Mouse (Mus musculus) MEL (cell line): ENCODE measurements around the gene Pawr. TPM values are rescaled to one million over a fixed set of nuclear protein-coding genes. Genes with fewer than 3 reads are reported as not detected.
A peak's percentile ranks its signal among the peaks of the same experiment; 100 is the strongest.

Experiments used
- DNase-seq: peaks from one replicate; pipeline ENCODE4 v3.0.0; 2011; ENCODE audit warnings: low read depth, low spot score
- H3K27ac ChIP-seq: 2 replicates; pipeline ENCODE4 v1.5.1; 2012; ENCODE audit warnings: low read depth, mild to moderate bottlenecking, control low read depth, low read length, moderate library complexity; ENCODE audit not compliant: control insufficient read depth
- H3K27me3 ChIP-seq, 2 experiments: fragments of 150-350 bp in 1 of 2; sonication (generic) in 1 of 2; 2 replicates each; pipeline ENCODE4 v1.6.1; 2012; ENCODE audit warnings: low read length in 2 of 2, mild to moderate bottlenecking in 2 of 2, improper control_type of control experiment in 1 of 2, moderate library complexity in 1 of 2; ENCODE audit not compliant: insufficient read depth in 2 of 2, control insufficient read depth in 1 of 2
- H3K36me3 ChIP-seq, 2 experiments: 2 replicates each; pipeline ENCODE4 v1.6.1; 2012 to 2014; ENCODE audit warnings: low read length in 2 of 2, improper control_type of control experiment in 1 of 2, inconsistent platforms in 1 of 2, mild to moderate bottlenecking in 1 of 2; ENCODE audit not compliant: insufficient read depth in 2 of 2, control insufficient read depth in 1 of 2
- H3K4me1 ChIP-seq, 2 experiments: fragments of 150-350 bp in 1 of 2; sonication (generic) in 1 of 2; 2 replicates each; pipeline ENCODE4 v1.6.1; 2012; ENCODE audit warnings: low read length in 2 of 2, improper control_type of control experiment in 1 of 2, mild to moderate bottlenecking in 1 of 2; ENCODE audit not compliant: insufficient read depth in 2 of 2, control insufficient read depth in 1 of 2
- H3K4me3 ChIP-seq, 2 experiments: fragments of 150-350 bp in 1 of 2; sonication (generic) in 1 of 2; 2 replicates each; pipeline ENCODE4 v1.5.1; 2012; ENCODE audit warnings: low read depth in 2 of 2, low read length in 2 of 2, mild to moderate bottlenecking in 2 of 2, moderate library complexity in 2 of 2, control low read depth in 1 of 2, improper control_type of control experiment in 1 of 2; ENCODE audit not compliant: control insufficient read depth in 1 of 2, insufficient read depth in 1 of 2
- H3K79me2 ChIP-seq: 2 replicates; pipeline ENCODE4 v1.6.1; 2012; ENCODE audit warnings: mild to moderate bottlenecking, low read length, moderate library complexity; ENCODE audit not compliant: control insufficient read depth, poor library complexity, insufficient read depth
- H3K9ac ChIP-seq: 2 replicates; pipeline ENCODE4 v1.6.1; 2012; ENCODE audit warnings: low read depth, mild to moderate bottlenecking, control low read depth, low read length, moderate library complexity; ENCODE audit not compliant: control insufficient read depth, poor library complexity, severe bottlenecking
- H3K9me3 ChIP-seq: fragments of 150-350 bp; sonication (generic); replicated peaks from 2 replicates; pipeline ENCODE4 v1.6.1; 2012; ENCODE audit warnings: mild to moderate bottlenecking, low read length, improper control_type of control experiment, moderate library complexity; ENCODE audit not compliant: insufficient read depth
- BHLHE40 ChIP-seq: IDR thresholded peaks from 2 replicates; pipeline ENCODE4 v1.6.1; 2012; ENCODE audit warnings: low read depth, mild to moderate bottlenecking, inconsistent platforms, low read length, improper control_type of control experiment, borderline replicate concordance
- CHD1 ChIP-seq: IDR thresholded peaks from 2 replicates; pipeline ENCODE4 v1.6.1; 2012; ENCODE audit warnings: low read depth, mild to moderate bottlenecking, inconsistent platforms, low read length, improper control_type of control experiment
- CHD2 ChIP-seq: IDR thresholded peaks from 2 replicates; pipeline ENCODE4 v1.6.1; 2011; ENCODE audit warnings: low read length, improper control_type of control experiment
- CTCF ChIP-seq, 3 experiments: IDR thresholded peaks in 2 of 3; conservative IDR thresholded peaks in 1 of 3; 2 replicates each; pipeline ENCODE4 v1.5.1; 2011 to 2012; ENCODE audit warnings: low read length in 3 of 3, low read depth in 2 of 3, mild to moderate bottlenecking in 2 of 3, improper control_type of control experiment in 1 of 3, inconsistent platforms in 1 of 3, mixed read lengths in 1 of 3, moderate library complexity in 1 of 3; ENCODE audit not compliant: control insufficient read depth in 1 of 3, insufficient read depth in 1 of 3, poor library complexity in 1 of 3, severe bottlenecking in 1 of 3
- E2F4 ChIP-seq: IDR thresholded peaks from 2 replicates; pipeline ENCODE4 v1.6.1; 2011; ENCODE audit warnings: low read depth, low read length, improper control_type of control experiment, borderline replicate concordance
- EP300 ChIP-seq, 2 experiments: IDR thresholded peaks; 2 replicates each; pipeline ENCODE4 v1.6.1; 2011; ENCODE audit warnings: improper control_type of control experiment in 2 of 2, low read length in 2 of 2, low read depth in 1 of 2, mild to moderate bottlenecking in 1 of 2
- ETS1 ChIP-seq: IDR thresholded peaks from 2 replicates; pipeline ENCODE4 v1.6.1; 2012; ENCODE audit warnings: low read depth, mild to moderate bottlenecking, inconsistent platforms, low read length, improper control_type of control experiment, moderate library complexity
- GABPA ChIP-seq: IDR thresholded peaks from 2 replicates; pipeline ENCODE4 v1.6.1; 2012; ENCODE audit warnings: low read depth, mild to moderate bottlenecking, inconsistent platforms, low read length, improper control_type of control experiment, moderate library complexity
- GATA1 ChIP-seq: IDR thresholded peaks from 2 replicates; pipeline ENCODE4 v1.6.1; 2011; ENCODE audit warnings: low read depth, low read length, improper control_type of control experiment
- HCFC1 ChIP-seq: IDR thresholded peaks from 2 replicates; pipeline ENCODE4 v1.6.1; 2012; ENCODE audit warnings: low read depth, mild to moderate bottlenecking, inconsistent platforms, low read length, improper control_type of control experiment, moderate library complexity
- JUND ChIP-seq: IDR thresholded peaks from 2 replicates; pipeline ENCODE4 v1.6.1; 2011; ENCODE audit warnings: low read depth, mild to moderate bottlenecking, improper control_type of control experiment, low read length
- MAFK ChIP-seq: IDR thresholded peaks from 2 replicates; pipeline ENCODE4 v1.6.1; 2011; ENCODE audit warnings: low read depth, mild to moderate bottlenecking, low read length, improper control_type of control experiment, borderline replicate concordance
- MAX ChIP-seq: IDR thresholded peaks from 2 replicates; pipeline ENCODE4 v1.6.1; 2011; ENCODE audit warnings: low read length, improper control_type of control experiment
- MXI1 ChIP-seq: IDR thresholded peaks from 2 replicates; pipeline ENCODE4 v1.6.1; 2011; ENCODE audit warnings: mild to moderate bottlenecking, low read depth, low read length, improper control_type of control experiment
- MYB ChIP-seq: IDR thresholded peaks from 2 replicates; pipeline ENCODE4 v1.6.1; 2011; ENCODE audit warnings: mild to moderate bottlenecking, low read depth, low read length, improper control_type of control experiment
- MYC ChIP-seq: IDR thresholded peaks from 2 replicates; pipeline ENCODE4 v1.6.1; 2011; ENCODE audit warnings: low read depth, mild to moderate bottlenecking, low read length, improper control_type of control experiment, moderate library complexity
- NRF1 ChIP-seq: IDR thresholded peaks from 2 replicates; pipeline ENCODE4 v1.6.1; 2014; ENCODE audit warnings: low read depth, mild to moderate bottlenecking, inconsistent platforms, low read length, improper control_type of control experiment, moderate library complexity; ENCODE audit not compliant: poor library complexity, insufficient read depth, severe bottlenecking
- POLR2A ChIP-seq, 2 experiments: IDR thresholded peaks; 2 replicates each; pipeline ENCODE4 v1.6.1; 2011 to 2012; ENCODE audit warnings: low read length in 2 of 2, mild to moderate bottlenecking in 2 of 2, control low read depth in 1 of 2, improper control_type of control experiment in 1 of 2, low read depth in 1 of 2, moderate library complexity in 1 of 2; ENCODE audit not compliant: control insufficient read depth in 1 of 2, insufficient read depth in 1 of 2, poor library complexity in 1 of 2
- POLR2AphosphoS2 ChIP-seq: IDR thresholded peaks from 2 replicates; pipeline ENCODE4 v1.6.1; 2011; ENCODE audit warnings: low read length, improper control_type of control experiment
- RAD21 ChIP-seq: IDR thresholded peaks from 2 replicates; pipeline ENCODE4 v1.6.1; 2011; ENCODE audit warnings: mild to moderate bottlenecking, low read depth, low read length, improper control_type of control experiment
- RCOR1 ChIP-seq: IDR thresholded peaks from 2 replicates; pipeline ENCODE4 v1.6.1; 2012; ENCODE audit warnings: low read depth, mild to moderate bottlenecking, inconsistent platforms, low read length, improper control_type of control experiment
- SIN3A ChIP-seq: IDR thresholded peaks from 2 replicates; pipeline ENCODE4 v1.6.1; 2012; ENCODE audit warnings: low read length, improper control_type of control experiment, inconsistent platforms
- SMC3 ChIP-seq: IDR thresholded peaks from 2 replicates; pipeline ENCODE4 v1.6.1; 2011; ENCODE audit warnings: low read depth, low read length, improper control_type of control experiment
- TAL1 ChIP-seq: IDR thresholded peaks from 2 replicates; pipeline ENCODE4 v1.6.1; 2012; ENCODE audit warnings: mild to moderate bottlenecking, inconsistent platforms, low read length, moderate library complexity, mixed read lengths
- TBP ChIP-seq: IDR thresholded peaks from 2 replicates; pipeline ENCODE4 v1.8.0; 2011; ENCODE audit warnings: low read depth, low read length, improper control_type of control experiment
- TCF12 ChIP-seq: IDR thresholded peaks from 2 replicates; pipeline ENCODE4 v1.6.1; 2014; ENCODE audit warnings: low read depth, mild to moderate bottlenecking, inconsistent platforms, low read length, improper control_type of control experiment, moderate library complexity
- UBTF ChIP-seq: IDR thresholded peaks from 2 replicates; pipeline ENCODE4 v1.6.1; 2012; ENCODE audit warnings: low read depth, mild to moderate bottlenecking, inconsistent platforms, low read length, improper control_type of control experiment, moderate library complexity, borderline replicate concordance; ENCODE audit not compliant: insufficient read depth
- USF1 ChIP-seq: IDR thresholded peaks from 2 replicates; pipeline ENCODE4 v1.6.1; 2014; ENCODE audit warnings: low read depth, mild to moderate bottlenecking, inconsistent platforms, low read length, improper control_type of control experiment, moderate library complexity
- ZKSCAN1 ChIP-seq: IDR thresholded peaks from 2 replicates; pipeline ENCODE4 v1.6.1; 2012; ENCODE audit warnings: low read depth, mild to moderate bottlenecking, inconsistent platforms, low read length, improper control_type of control experiment, moderate library complexity
- ZMIZ1 ChIP-seq: IDR thresholded peaks from 2 replicates; pipeline ENCODE4 v1.6.1; 2012; ENCODE audit warnings: low read depth, mild to moderate bottlenecking, inconsistent platforms, low read length, improper control_type of control experiment, moderate library complexity
- polyA plus RNA-seq, 2 experiments: library from polyadenylated mRNA; stranded (reverse) in 1 of 2; unstranded in 1 of 2; fragments of >175 nt in 1 of 2; fragments of >200 nt in 1 of 2; gene quantifications; 2 replicates each; pipeline versions ENCODE4 v1.2.1 to v1.2.4; 2012; ENCODE audit warnings: low replicate concordance in 2 of 2, low read depth in 1 of 2; ENCODE audit not compliant: insufficient read length in 2 of 2, insufficient read depth in 1 of 2, missing spikeins in 1 of 2
- total RNA-seq: library from RNA; depleted of rRNA; stranded (reverse); fragments of 300-350 nt; gene quantifications from 2 replicates; pipeline ENCODE4 v1.2.3, GENCODE M21; 2012

Gene Pawr
- total and polyA plus RNA-seq, 3 experiments: 20.7 to 29.6 TPM; not detected in 1

GRCm38 (mm10) chr10:108356601-108357187 is 24.8 kb downstream of the Pawr start:
- peaks cover 0 to 9% of the 10 kb centered on the region in 2 experiments; a peak in 2 of 4 replicates for H3K36me3 ChIP-seq

DNA sequence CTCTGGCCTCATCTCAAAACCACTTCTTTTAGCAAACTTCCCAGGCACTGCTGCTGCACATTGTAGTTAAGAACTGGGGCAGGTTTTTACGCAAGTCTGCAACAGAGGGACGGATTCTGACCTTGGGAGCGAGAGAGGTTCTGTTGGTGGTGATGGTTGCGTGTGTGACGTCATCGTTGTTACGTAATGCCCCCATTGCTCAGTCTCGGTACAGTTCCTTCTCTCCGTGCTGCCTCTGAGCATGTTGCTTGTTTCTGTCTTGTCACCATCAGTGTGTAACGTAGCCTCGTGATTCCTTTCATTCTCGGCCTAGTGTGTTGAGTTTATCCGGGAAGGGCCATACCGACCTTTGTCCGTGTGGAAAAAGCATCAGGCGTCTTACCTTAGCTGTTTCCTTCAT is 28.1 kb downstream of the Pawr start:
- Histone ChIP-seq H3K27ac (peak overlapping the region; percentile 99), H3K4me1 (peaks cover 15 to 28% of the 10 kb centered on the region in 2 experiments), H3K36me3 (peaks cover 0 to 37% of the 10 kb centered on the region in 2 experiments; a peak in 3 of 4 replicates), H3K79me2 (peaks cover 24% of the 10 kb centered on the region), H3K4me3 (peak overlapping the region; percentile 42 to 44), H3K27me3 (no peaks in the 10 kb centered on the region), H3K9ac (peak overlapping the region; percentile 78), H3K9me3 (no peaks in the 10 kb centered on the region)
- DNase-seq: peak; percentile 90
- TF ChIP-seq NRF1 (peak; percentile 52), GABPA (peak; percentile 72; the same call in 1 of the 2 replicates), POLR2AphosphoS2 (no peak), HCFC1 (peak; percentile 43; the same call in 1 of the 2 replicates), TAL1 (peak; percentile 45), MAFK (no peak), JUND (no peak), ETS1 (peak; percentile 89), CHD1 (no peak), MXI1 (0 out of 2 replicates have a peak, but pooled peaks have one; percentile 57), BHLHE40 (no peak), USF1 (no peak), SIN3A (no peak), UBTF (no peak), CTCF (IDR thresholded peaks at IDR 0.05 in 2 of 3, conservative IDR thresholded peaks at IDR 0.05 in 1 of 3; ENCODE audit: control insufficient read depth in 1 of 3, insufficient read depth in 1 of 3, low read depth in 2 of 3, low read length in 3 of 3, poor library complexity in 1 of 3, severe bottlenecking in 1 of 3) (no peak), SMC3 (no peak), MYB (no peak), POLR2A (IDR thresholded peaks at IDR 0.05; ENCODE audit: control insufficient read depth in 1 of 2, insufficient read depth in 1 of 2, low read depth in 1 of 2, low read length in 2 of 2, poor library complexity in 1 of 2) (peak in 1 of 2 experiments; percentile 46; a peak in 1 of 4 replicates), ZMIZ1 (no peak), CHD2 (no peak), MYC (no peak), E2F4 (no peak), TBP (peak; percentile 59), MAX (peak; percentile 51), TCF12 (0 out of 2 replicates have a peak, but pooled peaks have one; percentile 35), GATA1 (peak; percentile 29; the same call in 1 of the 2 replicates), RCOR1 (peak; percentile 44; the same call in 1 of the 2 replicates), EP300 (IDR thresholded peaks at IDR 0.05; ENCODE audit: low read depth in 1 of 2, low read length in 2 of 2) (peak in 1 of 2 experiments; percentile 8; a peak in 1 of 4 replicates)

More at GRCm38 (mm10) chr10:108356601-108357187, 24.8 kb downstream of the Pawr start:
- TF ChIP-seq SMC3: no peak
- TF ChIP-seq USF1: no peak
- TF ChIP-seq EP300 (IDR thresholded peaks at IDR 0.05; ENCODE audit: low read depth in 1 of 2, low read length in 2 of 2): no peak
- TF ChIP-seq ZKSCAN1: no peak
- TF ChIP-seq ZMIZ1: no peak
- no peak for TF ChIP-seq SIN3A
- TF ChIP-seq POLR2A (IDR thresholded peaks at IDR 0.05; ENCODE audit: control insufficient read depth in 1 of 2, insufficient read depth in 1 of 2, low read depth in 1 of 2, low read length in 2 of 2, poor library complexity in 1 of 2): no peak
- no peak for TF ChIP-seq RAD21
- TF ChIP-seq, all 39 proteins: peak for 0
- no peak overlapping the region for H3K27ac ChIP-seq
- H3K9ac ChIP-seq: no peak overlapping the region
- no peaks in the 10 kb centered on the region for H3K27me3 ChIP-seq
- no peak overlapping the region for H3K4me3 ChIP-seq
- H3K4me1 ChIP-seq: peaks cover 2 to 5% of the 10 kb centered on the region in 2 experiments; a peak in 3 of 4 replicates
- H3K79me2 ChIP-seq: peaks cover 3% of the 10 kb centered on the region
- H3K9me3 ChIP-seq: no peaks in the 10 kb centered on the region
- DNase-seq: no peak
